Mouse (Mus musculus) liver, embryonic 14.5 days (tissue): Measurements from ENCODE around the gene Nectin2.

Experiments used
- CTCF ChIP-seq: IDR thresholded peaks from 2 replicates; pipeline ENCODE4 v1.5.1; 2016; ENCODE audit warnings: antibody characterized with exemption, low read depth, control low read depth
- EP300 ChIP-seq: IDR thresholded peaks from 2 replicates; pipeline ENCODE4 v1.6.1; 2016; ENCODE audit warnings: antibody characterized with exemption, low read depth

DNA sequence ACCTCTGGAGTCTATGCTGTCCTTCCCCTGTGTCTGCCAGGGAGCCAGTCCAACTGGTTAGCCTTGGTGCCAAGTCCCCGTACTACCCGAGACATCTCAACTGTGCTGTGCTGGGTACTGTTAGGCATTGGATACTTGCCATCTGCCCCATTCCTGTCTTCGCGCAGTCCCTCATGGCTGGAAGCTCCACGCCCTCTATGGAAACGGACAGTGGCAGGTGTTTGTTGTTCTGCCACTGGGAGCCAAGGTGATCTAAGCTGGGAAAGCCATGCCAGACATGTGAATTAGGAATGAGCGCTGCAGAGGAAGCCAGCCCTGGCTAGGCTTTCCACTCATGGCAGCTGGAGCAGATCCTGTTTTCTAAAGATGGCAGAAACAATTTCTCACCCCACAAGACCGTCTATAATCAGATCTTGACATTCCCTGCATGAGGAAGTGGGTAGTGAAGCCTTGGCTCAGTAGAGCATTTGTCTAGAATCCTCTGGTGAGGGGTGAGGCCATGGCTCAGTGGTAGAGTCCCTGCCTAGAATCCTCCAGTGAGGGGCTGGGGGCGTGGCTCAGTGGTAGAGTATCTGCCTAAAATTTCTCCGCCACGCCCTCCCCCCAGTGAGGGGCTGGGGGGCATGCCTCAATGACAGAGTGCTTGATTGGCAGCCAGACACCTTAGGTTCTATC, 26.9 kb upstream of the Nectin2 start:
- TF ChIP-seq EP300: no peak
- no peak for TF ChIP-seq CTCF
